In genomic region chr7:79089111-79089510, GRCm38 (mm10) we compare ENCODE assay signal across 9 mouse cellular contexts. TPM values are rescaled to one million over a fixed set of nuclear protein-coding genes. Genes with fewer than 3 reads are reported as not detected.
DNase-seq lines count a peak whose midpoint lies in the region; ATAC-seq and TF ChIP-seq lines count a peak whose summit lies in the region.
"Had no signal": no experiment of that assay in that cellular context is flagged by ENCODE, and none has a peak within 500 bp of the region (broad histone marks: within the 10 kb centered on the region; RNA-seq: fewer than 3 reads in every experiment).

No protein-coding gene starts in this region.

- WGBS in heart, postnatal 0 days: 66% methylated on average over 4 of the region's 4 CpGs
- WGBS in heart, embryonic 12.5 days: 60% methylated on average over 4 of the region's 4 CpGs
- WGBS in limb, embryonic 10.5 days: 73% methylated on average over 4 of the region's 4 CpGs

- H3K27ac ChIP-seq in heart, postnatal 0 days (ENCODE audit: low read depth): no peak overlapping the region
- H3K27ac ChIP-seq in heart, embryonic 12.5 days (ENCODE audit: poor library complexity, severe bottlenecking): no peak overlapping the region
- H3K27ac ChIP-seq in limb, embryonic 10.5 days: no peak overlapping the region

- no peak for DNase-seq in heart, postnatal 0 days (ENCODE audit: low spot score)
- DNase-seq in right cerebral cortex, adult 2 months (ENCODE audit: low spot score in 2 of 2): peak; percentile 10 to 26
- no peak for DNase-seq in right cerebral cortex, postnatal 25 days
- DNase-seq in cerebellum, adult 9-11 months: peak; percentile 11
- DNase-seq in thymus, postnatal 25 days: peak; percentile 16
- DNase-seq in limb, embryonic 10.5 days (ENCODE audit: low spot score): no peak
- no peak for DNase-seq in spleen, postnatal 4 days (ENCODE audit: low spot score in 2 of 2)

- no peak for TF ChIP-seq EP300 in heart, postnatal 0 days (IDR thresholded peaks at IDR 0.05; ENCODE audit: low read depth)

- H3K9ac ChIP-seq in heart, postnatal 0 days (replicated peaks; ENCODE audit: low read depth, low read length): no peak overlapping the region
- no peak overlapping the region for H3K9ac ChIP-seq in heart, embryonic 12.5 days

- no peak for ATAC-seq in heart, postnatal 0 days (ENCODE audit: insufficient read depth, low read depth)
- no peak for ATAC-seq in heart, embryonic 12.5 days (ENCODE audit: insufficient number of reproducible peaks, low FRiP score)

- H3K4me2 ChIP-seq in heart, postnatal 0 days (ENCODE audit: low read depth, low read length): no peak overlapping the region
- no peak overlapping the region for H3K4me2 ChIP-seq in heart, embryonic 12.5 days

- peak; percentile 15; the same call in 1 of the 2 replicates for TF ChIP-seq CTCF in heart, postnatal 0 days (IDR thresholded peaks at IDR 0.05; ENCODE audit: low read depth)

- no peak overlapping the region for H3K4me3 ChIP-seq in heart, postnatal 0 days (ENCODE audit: low read depth, low read length)
- H3K4me3 ChIP-seq in heart, embryonic 12.5 days: no peak overlapping the region
- H3K4me3 ChIP-seq in limb, embryonic 10.5 days: no peak overlapping the region
- H3K4me3 ChIP-seq: myocyte had no signal

- H3K27me3 ChIP-seq in heart, postnatal 0 days (ENCODE audit: control insufficient read depth, insufficient read depth, low read length): no peaks in the 10 kb centered on the region
- 0 out of 2 replicates have a peak, but pooled peaks cover 6% of the 10 kb centered on the region for H3K27me3 ChIP-seq in heart, embryonic 12.5 days (replicated peaks)
- no peaks in the 10 kb centered on the region for H3K27me3 ChIP-seq in limb, embryonic 10.5 days (ENCODE audit: low read depth, poor library complexity, severe bottlenecking)

- no peaks in the 10 kb centered on the region for H3K9me3 ChIP-seq in heart, postnatal 0 days (replicated peaks; ENCODE audit: control insufficient read depth, low read length)
- no peaks in the 10 kb centered on the region for H3K9me3 ChIP-seq in heart, embryonic 12.5 days (replicated peaks)
- no peaks in the 10 kb centered on the region for H3K9me3 ChIP-seq in limb, embryonic 10.5 days (replicated peaks)

- H3K36me3 ChIP-seq in heart, postnatal 0 days (replicated peaks; ENCODE audit: control insufficient read depth, insufficient read depth, low read length): no peaks in the 10 kb centered on the region
- no peaks in the 10 kb centered on the region for H3K36me3 ChIP-seq in heart, embryonic 12.5 days
- no peaks in the 10 kb centered on the region for H3K36me3 ChIP-seq in limb, embryonic 10.5 days

- H3K4me1 ChIP-seq in heart, postnatal 0 days (ENCODE audit: control insufficient read depth, insufficient read depth): no peaks in the 10 kb centered on the region
- no peaks in the 10 kb centered on the region for H3K4me1 ChIP-seq in heart, embryonic 12.5 days (replicated peaks)
- H3K4me1 ChIP-seq in limb, embryonic 10.5 days: no peaks in the 10 kb centered on the region

RNA-seq across cellular contexts. Expression of gene Acan, which starts 35.8 kb away (rescaled TPM):
- 2.2 and 5.5 TPM in 2 replicates for total RNA-seq in heart, postnatal 0 days (2014; rRNA removed; ENCODE audit: low replicate concordance)
- 1.1 and 1.3 TPM in 2 replicates for polyA plus RNA-seq in heart, postnatal 0 days (2015; fragmentation: Nextera tagmentation; extraction: Ambion mirVana)
- 0.60 and 0.94 TPM in 2 replicates for polyA plus RNA-seq in heart, embryonic 12.5 days (2016; fragmentation: Nextera tagmentation; extraction: Ambion mirVana)
- polyA plus RNA-seq in limb, embryonic 10.5 days (2016; fragmentation: Nextera tagmentation; extraction: Ambion mirVana): 0.06 and 0.29 TPM in 2 replicates
- polyA plus RNA-seq: myocyte had no signal

RNA-seq across cellular contexts. Expression of gene Hapln3, which starts 41.7 kb away (rescaled TPM):
- 2.0 TPM in 1 of 2 replicates, not detected in the other for total RNA-seq in heart, postnatal 0 days (2014; rRNA removed; ENCODE audit: low replicate concordance)
- 0.40 and 0.55 TPM in 2 replicates for polyA plus RNA-seq in heart, postnatal 0 days (2015; fragmentation: Nextera tagmentation; extraction: Ambion mirVana)
- 1.5 and 2.4 TPM in 2 replicates for polyA plus RNA-seq in heart, embryonic 12.5 days (2016; fragmentation: Nextera tagmentation; extraction: Ambion mirVana)
- polyA plus RNA-seq in limb, embryonic 10.5 days (2016; fragmentation: Nextera tagmentation; extraction: Ambion mirVana): 1.9 and 2.3 TPM in 2 replicates

RNA-seq across cellular contexts. Expression of gene Mfge8, which starts 59.7 kb away (rescaled TPM):
- total RNA-seq in heart, postnatal 0 days (2014; rRNA removed; ENCODE audit: low replicate concordance): 272 and 285 TPM in 2 replicates
- 244 and 250 TPM in 2 replicates for polyA plus RNA-seq in heart, postnatal 0 days (2015; fragmentation: Nextera tagmentation; extraction: Ambion mirVana)
- 263 and 264 TPM in 2 replicates for polyA plus RNA-seq in heart, embryonic 12.5 days (2016; fragmentation: Nextera tagmentation; extraction: Ambion mirVana)
- 161 and 176 TPM in 2 replicates for polyA plus RNA-seq in limb, embryonic 10.5 days (2016; fragmentation: Nextera tagmentation; extraction: Ambion mirVana)

Comparison
In these comparisons a context has a peak if more than half of its experiments do, and no peak if none do; other contexts are left out.
1. DNase-seq: peak in right cerebral cortex, adult 2 months (2 of 2), cerebellum, adult 9-11 months (single experiment) and thymus, postnatal 25 days (single experiment); none in heart, postnatal 0 days (single experiment), right cerebral cortex, postnatal 25 days (single experiment), limb, embryonic 10.5 days (single experiment) and spleen, postnatal 4 days (0 of 2).